Mouse (Mus musculus) myocyte (in vitro differentiated cells): Measurements from ENCODE around the gene Zcchc7. TPM values are rescaled to one million over a fixed set of nuclear protein-coding genes. Genes with fewer than 3 reads are reported as not detected.

Experiments used
- H3K27me3 ChIP-seq: one replicate; pipeline ENCODE4 v1.6.1; 2011; ENCODE audit not compliant: control insufficient read depth, insufficient read depth, insufficient read length
- H3K36me3 ChIP-seq: one replicate; pipeline ENCODE4 v1.6.1; 2011; ENCODE audit not compliant: control insufficient read depth, insufficient read depth
- H3K4me2 ChIP-seq: one replicate; pipeline ENCODE4 v1.6.1; 2011; ENCODE audit warnings: low read depth, control low read depth
- H3K4me3 ChIP-seq: one replicate; pipeline ENCODE4 v1.5.1; 2011; ENCODE audit warnings: mild to moderate bottlenecking, control low read depth, moderate library complexity
- H3K79me2 ChIP-seq: one replicate; pipeline ENCODE4 v1.6.1; 2011; ENCODE audit not compliant: control insufficient read depth, insufficient read depth
- H3ac ChIP-seq: one replicate; pipeline ENCODE4 v1.6.1; 2011; ENCODE audit not compliant: control insufficient read depth, insufficient read length
- CEBPB ChIP-seq: IDR thresholded peaks from 2 replicates; pipeline ENCODE4 v1.6.1; 2011; ENCODE audit warnings: mild to moderate bottlenecking, moderate library complexity; ENCODE audit not compliant: poor library complexity, insufficient read depth, severe bottlenecking
- E2F4 ChIP-seq: IDR thresholded peaks from one replicate; pipeline ENCODE4 v1.6.1; 2011; ENCODE audit warnings: mild to moderate bottlenecking, control low read depth, moderate library complexity; ENCODE audit not compliant: insufficient read depth
- MAX ChIP-seq: IDR thresholded peaks from one replicate; pipeline ENCODE4 v1.6.1; 2011; ENCODE audit warnings: low read depth, mild to moderate bottlenecking, control low read depth
- MYOD1 ChIP-seq, 3 experiments: IDR thresholded peaks; one replicate each; pipeline ENCODE4 v1.6.1; 2011; ENCODE audit warnings: control low read depth in 2 of 3, low read depth in 2 of 3, mild to moderate bottlenecking in 2 of 3, moderate library complexity in 1 of 3; ENCODE audit not compliant: insufficient read length in 2 of 3, control insufficient read depth in 1 of 3
- MYOG ChIP-seq, 3 experiments: IDR thresholded peaks; one replicate each; pipeline ENCODE4 v1.6.1; 2011; ENCODE audit warnings: control low read depth in 2 of 3, low read depth in 2 of 3, mild to moderate bottlenecking in 2 of 3; ENCODE audit not compliant: insufficient read length in 2 of 3, control insufficient read depth in 1 of 3, insufficient read depth in 1 of 3
- POLR2A ChIP-seq: IDR thresholded peaks from one replicate; pipeline ENCODE4 v1.6.1; 2011; ENCODE audit warnings: low read depth, mild to moderate bottlenecking, control low read depth, moderate library complexity; ENCODE audit not compliant: insufficient read length
- POLR2AphosphoS2 ChIP-seq: IDR thresholded peaks from one replicate; pipeline ENCODE4 v1.6.1; 2011; ENCODE audit warnings: low read depth, control low read depth; ENCODE audit not compliant: insufficient read length
- REST ChIP-seq: IDR thresholded peaks from one replicate; pipeline ENCODE4 v1.6.1; 2011; ENCODE audit warnings: mild to moderate bottlenecking, control low read depth, moderate library complexity; ENCODE audit not compliant: insufficient read depth, insufficient read length
- SRF ChIP-seq: IDR thresholded peaks from one replicate; pipeline ENCODE4 v1.6.1; 2011; ENCODE audit warnings: low read depth; ENCODE audit not compliant: control insufficient read depth, insufficient read length
- TCF12 ChIP-seq: IDR thresholded peaks from one replicate; pipeline ENCODE4 v1.6.1; 2011; ENCODE audit warnings: mild to moderate bottlenecking, control low read depth; ENCODE audit not compliant: poor library complexity, insufficient read depth, severe bottlenecking
- TCF3 ChIP-seq: IDR thresholded peaks from one replicate; pipeline ENCODE4 v1.6.1; 2011; ENCODE audit warnings: low read depth, control low read depth; ENCODE audit not compliant: insufficient read length
- USF1 ChIP-seq: IDR thresholded peaks from one replicate; pipeline ENCODE4 v1.6.1; 2011; ENCODE audit warnings: low read depth, mild to moderate bottlenecking, control low read depth, moderate library complexity
- polyA plus RNA-seq: library from polyadenylated mRNA; unstranded; fragments of >200 nt; fragmentation: generic; extraction: Trizol; gene quantifications from one replicate; pipeline ENCODE4 v1.2.1, GENCODE M21; 2012; ENCODE audit warnings: missing spikeins

The Zcchc7 gene
- polyA plus RNA-seq, 1 experiment, result 6.9 TPM

DNA sequence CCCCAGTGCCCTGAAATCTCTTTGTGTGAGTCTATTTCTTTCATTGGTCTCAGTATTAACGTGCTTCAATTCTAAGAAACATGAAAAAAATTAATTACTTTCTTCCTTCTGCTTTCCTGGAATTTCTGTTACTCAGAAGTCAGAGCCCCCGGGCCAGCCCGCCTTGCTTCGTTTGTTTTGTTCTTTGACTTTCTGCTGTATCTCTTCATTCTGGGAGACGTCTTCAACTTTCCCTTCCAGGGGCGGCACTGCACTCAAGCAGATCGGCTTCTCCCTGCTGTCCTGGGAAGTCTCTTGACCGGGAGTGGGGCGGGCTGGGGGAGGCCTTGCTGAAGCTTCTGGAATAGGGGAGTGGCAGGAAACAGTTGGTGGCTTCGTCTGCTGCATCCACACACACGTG lies 207.5 kb downstream of the Zcchc7 start:
- TF ChIP-seq MYOG (IDR thresholded peaks at IDR 0.05; ENCODE audit: control insufficient read depth in 1 of 3, insufficient read depth in 1 of 3, insufficient read length in 2 of 3, low read depth in 2 of 3) (no peak), SRF (no peak), CEBPB (no peak), USF1 (no peak), POLR2A (no peak), TCF3 (no peak), TCF12 (no peak), MYOD1 (IDR thresholded peaks at IDR 0.05; ENCODE audit: control insufficient read depth in 1 of 3, insufficient read length in 2 of 3, low read depth in 2 of 3) (no peak), E2F4 (no peak), REST (no peak), POLR2AphosphoS2 (no peak), MAX (no peak)
- H3K4me3 ChIP-seq, result no peak overlapping the region
- H3K79me2 ChIP-seq, result no peaks in the 10 kb centered on the region
- H3K27me3 ChIP-seq, result peaks cover 19% of the 10 kb centered on the region
- H3K36me3 ChIP-seq, result no peaks in the 10 kb centered on the region
- no peak overlapping the region for H3ac ChIP-seq
- no peak overlapping the region for H3K4me2 ChIP-seq

DNA sequence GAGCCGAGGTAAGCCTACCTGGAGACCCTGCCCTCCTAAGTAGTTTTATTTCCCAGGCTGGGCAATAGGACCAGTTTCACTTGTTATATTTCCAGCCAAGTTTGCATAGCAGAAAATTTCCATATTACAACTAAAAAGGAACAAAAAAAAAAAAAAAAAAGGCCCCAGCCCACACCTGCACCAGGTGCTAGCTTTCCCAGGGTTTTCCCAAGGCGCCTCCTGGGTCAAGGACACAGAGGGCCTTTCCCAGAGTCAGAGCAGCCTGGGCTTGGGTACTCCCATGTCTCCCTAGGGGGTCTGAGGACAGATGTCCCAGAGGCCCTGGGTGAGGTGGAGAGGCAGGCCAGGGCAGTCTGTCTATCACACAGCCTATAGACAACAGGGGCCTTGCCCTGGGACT lies 209.5 kb downstream of the Zcchc7 start:
- no peak overlapping the region for H3ac ChIP-seq
- H3K36me3 ChIP-seq, result no peaks in the 10 kb centered on the region
- H3K27me3 ChIP-seq, result peaks cover 29% of the 10 kb centered on the region
- no peak overlapping the region for H3K4me2 ChIP-seq
- TF ChIP-seq E2F4, result no peak
- no peak for TF ChIP-seq MYOG (IDR thresholded peaks at IDR 0.05; ENCODE audit: control insufficient read depth in 1 of 3, insufficient read depth in 1 of 3, insufficient read length in 2 of 3, low read depth in 2 of 3)
- no peak for TF ChIP-seq SRF
- TF ChIP-seq POLR2AphosphoS2, result no peak
- TF ChIP-seq MYOD1 (IDR thresholded peaks at IDR 0.05; ENCODE audit: control insufficient read depth in 1 of 3, insufficient read length in 2 of 3, low read depth in 2 of 3), result no peak
- TF ChIP-seq TCF12, result no peak
- no peak for TF ChIP-seq POLR2A
- TF ChIP-seq USF1, result no peak
- no peak for TF ChIP-seq CEBPB
- no peak for TF ChIP-seq REST
- TF ChIP-seq MAX, result no peak
- no peak for TF ChIP-seq TCF3
- no peak overlapping the region for H3K4me3 ChIP-seq
- H3K79me2 ChIP-seq, result no peaks in the 10 kb centered on the region

DNA sequence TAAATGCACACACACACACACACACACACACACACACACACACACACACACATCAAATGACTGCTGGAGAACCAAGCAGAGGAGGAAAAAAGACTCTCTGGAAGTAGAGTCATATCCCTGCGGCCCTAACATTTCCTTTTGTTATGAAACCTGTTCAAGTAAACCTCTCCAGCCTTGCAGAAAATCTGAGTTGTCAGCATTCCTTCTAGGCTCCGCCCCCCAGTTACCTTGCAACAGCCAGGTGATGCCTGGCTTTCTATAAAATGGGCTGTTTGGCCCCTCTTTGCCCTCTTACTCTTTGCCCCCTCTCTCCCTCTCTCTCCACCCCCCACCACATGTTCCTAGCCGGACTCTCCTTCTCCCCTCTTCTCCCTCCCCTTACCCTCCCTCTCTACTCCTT lies 210.1 kb downstream of the Zcchc7 start:
- no peaks in the 10 kb centered on the region for H3K36me3 ChIP-seq

DNA sequence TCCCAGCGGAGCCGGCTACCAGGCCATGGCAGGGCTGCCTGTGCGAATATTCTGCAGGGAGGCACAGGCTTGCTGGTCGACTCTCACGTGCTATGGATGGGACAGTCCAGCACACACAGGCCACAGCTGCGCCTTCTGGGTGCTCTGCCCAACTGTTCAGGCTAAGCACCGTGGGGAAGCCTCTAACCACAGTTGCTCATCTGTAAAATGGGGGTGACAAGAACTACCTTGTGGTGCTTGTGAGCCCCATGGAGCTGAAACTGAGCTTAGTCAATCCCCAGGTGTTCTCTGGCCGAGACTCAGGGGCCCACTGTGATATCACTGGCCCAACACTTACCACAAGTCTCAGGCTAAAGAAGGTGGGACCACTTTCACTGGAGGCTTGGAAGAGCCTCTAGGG lies 211.7 kb downstream of the Zcchc7 start:
- Histone ChIP-seq H3K4me3 (no peak overlapping the region), H3K36me3 (no peaks in the 10 kb centered on the region), H3ac (no peak overlapping the region), H3K27me3 (peaks cover 29% of the 10 kb centered on the region), H3K4me2 (no peak overlapping the region), H3K79me2 (no peaks in the 10 kb centered on the region)
- TF ChIP-seq MYOD1 (IDR thresholded peaks at IDR 0.05; ENCODE audit: control insufficient read depth in 1 of 3, insufficient read length in 2 of 3, low read depth in 2 of 3), result peak in 1 of 3 experiments; percentile 37
- no peak for TF ChIP-seq E2F4
- no peak for TF ChIP-seq SRF
- TF ChIP-seq MYOG (IDR thresholded peaks at IDR 0.05; ENCODE audit: control insufficient read depth in 1 of 3, insufficient read depth in 1 of 3, insufficient read length in 2 of 3, low read depth in 2 of 3), result peak in 1 of 3 experiments; percentile 30

More for the DNA sequence above, 210.1 kb downstream of the Zcchc7 start:
- H3K27me3 ChIP-seq, result peaks cover 29% of the 10 kb centered on the region
- H3K4me3 ChIP-seq, result no peak overlapping the region
- H3ac ChIP-seq, result no peak overlapping the region
- no peak overlapping the region for H3K4me2 ChIP-seq
- no peaks in the 10 kb centered on the region for H3K79me2 ChIP-seq
- no peak for TF ChIP-seq TCF3
- TF ChIP-seq MYOG (IDR thresholded peaks at IDR 0.05; ENCODE audit: control insufficient read depth in 1 of 3, insufficient read depth in 1 of 3, insufficient read length in 2 of 3, low read depth in 2 of 3), result no peak
- TF ChIP-seq REST, result no peak
- TF ChIP-seq SRF, result no peak
- TF ChIP-seq TCF12, result no peak

DNA sequence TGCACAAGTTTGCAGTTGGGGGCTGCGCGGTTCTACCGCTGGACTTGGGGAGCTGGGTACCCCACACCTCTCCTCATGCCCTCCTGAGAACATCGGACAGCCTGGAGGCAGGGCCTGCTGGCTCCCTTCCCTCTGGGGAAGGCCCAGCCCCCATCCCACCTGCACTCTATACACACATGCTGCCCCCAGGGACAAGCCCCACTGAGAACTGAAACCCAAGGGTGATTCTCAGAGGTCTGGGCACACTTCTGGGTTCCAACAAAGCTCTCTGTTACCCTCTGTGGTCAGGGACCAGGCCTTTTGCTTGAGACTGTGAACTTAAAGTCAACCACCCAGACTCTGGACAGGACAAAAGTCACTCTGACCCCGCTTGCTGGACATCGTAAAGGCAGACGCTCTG lies 214.4 kb downstream of the Zcchc7 start:
- no peak for TF ChIP-seq CEBPB
- TF ChIP-seq POLR2A, result no peak
- no peak for TF ChIP-seq USF1
- TF ChIP-seq SRF, result no peak
- no peak for TF ChIP-seq MYOD1 (IDR thresholded peaks at IDR 0.05; ENCODE audit: control insufficient read depth in 1 of 3, insufficient read length in 2 of 3, low read depth in 2 of 3)
- TF ChIP-seq POLR2AphosphoS2, result no peak
- TF ChIP-seq MYOG (IDR thresholded peaks at IDR 0.05; ENCODE audit: control insufficient read depth in 1 of 3, insufficient read depth in 1 of 3, insufficient read length in 2 of 3, low read depth in 2 of 3), result no peak
- TF ChIP-seq MAX, result no peak
- TF ChIP-seq E2F4, result no peak
- TF ChIP-seq REST, result no peak
- no peak for TF ChIP-seq TCF3
- TF ChIP-seq TCF12, result no peak

More for the DNA sequence above, 214.4 kb downstream of the Zcchc7 start:
- H3K4me3 ChIP-seq, result no peak overlapping the region
- no peak overlapping the region for H3ac ChIP-seq
- H3K36me3 ChIP-seq, result no peaks in the 10 kb centered on the region
- H3K4me2 ChIP-seq, result no peak overlapping the region
- H3K79me2 ChIP-seq, result no peaks in the 10 kb centered on the region
- H3K27me3 ChIP-seq, result peaks cover 29% of the 10 kb centered on the region
